8 mouse cellular contexts compared by ENCODE assay signal in the genomic region with DNA sequence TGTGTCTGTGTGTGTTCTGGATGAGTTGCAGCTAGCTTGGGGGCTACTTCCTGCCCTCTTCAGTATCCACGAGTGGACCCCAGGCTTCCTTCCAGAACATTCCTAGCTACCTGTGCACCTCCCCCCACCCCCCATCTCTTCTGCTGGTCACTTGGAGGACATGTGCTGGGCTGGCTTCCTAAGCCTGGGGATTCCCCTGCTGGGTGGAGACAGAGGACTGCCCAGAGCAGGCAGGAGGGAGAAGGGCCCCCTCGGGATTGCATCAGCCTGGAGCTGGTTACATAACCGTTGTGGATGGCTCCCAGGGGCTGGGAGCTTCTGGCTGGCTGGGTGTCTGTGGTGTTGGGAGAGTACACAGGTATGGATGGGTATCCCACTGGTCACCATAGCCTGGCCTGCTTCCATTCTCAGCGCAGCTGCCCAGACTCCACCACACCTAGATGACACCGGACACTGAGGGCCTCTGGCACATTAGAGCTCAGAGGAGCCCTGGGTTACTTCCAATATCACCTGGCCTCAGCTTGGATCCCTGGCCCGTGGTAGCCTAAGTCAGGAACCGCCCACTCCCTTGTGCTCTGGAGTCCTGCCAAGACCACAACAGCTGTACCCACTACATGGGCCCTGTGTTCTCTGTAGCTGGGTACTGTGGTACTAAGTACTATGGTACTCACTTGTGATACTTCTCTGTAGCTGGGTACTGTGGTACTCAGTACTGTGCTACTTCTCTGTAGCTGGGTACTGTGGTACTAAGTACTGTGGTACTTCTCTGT. TPM values are rescaled to one million over a fixed set of nuclear protein-coding genes. Genes with fewer than 3 reads are reported as not detected.
DNase-seq lines count a peak whose midpoint lies in the region; TF ChIP-seq lines count a peak whose summit lies in the region.

No protein-coding gene starts in this region.

- H3K27me3 ChIP-seq in testis, adult 2 months (ENCODE audit: control insufficient read depth, insufficient read depth, low read length) = no peaks in the 10 kb centered on the region

- DNase-seq in cerebellum, adult 18-20 months = peak; percentile 20 to 21
- DNase-seq in cerebellum, postnatal 4 days (ENCODE audit: low spot score in 2 of 2) = no peak
- no peak for DNase-seq in testis, postnatal 10 days (ENCODE audit: low spot score)
- DNase-seq in liver = peak; percentile 63
- DNase-seq in ovary, adult 18-20 months (ENCODE audit: low spot score) = peak; percentile 16
- DNase-seq in embryo, embryonic 10 days (ENCODE audit: low spot score) = no peak
- DNase-seq in frontal cortex, postnatal 10 days (ENCODE audit: low spot score in 2 of 2) = no peak

- no peak for TF ChIP-seq POLR2A in testis, adult 2 months (IDR thresholded peaks at IDR 0.05; ENCODE audit: control insufficient read depth, low read depth, low read length)

- H3K4me3 ChIP-seq in testis, adult 2 months (ENCODE audit: control insufficient read depth, low read depth, low read length) = peak overlapping the region; percentile 3

- TF ChIP-seq CTCF in testis, adult 2 months (IDR thresholded peaks at IDR 0.05; ENCODE audit: control insufficient read depth, insufficient read depth, insufficient replicate concordance, low read depth, low read length) = no peak

- H3K27ac ChIP-seq in testis, adult 2 months (ENCODE audit: control insufficient read depth, insufficient read depth, low read depth, low read length) = no peak overlapping the region

- H3K4me1 ChIP-seq in testis, adult 2 months (ENCODE audit: control insufficient read depth, insufficient read depth, low read length) = peaks cover 19% of the 10 kb centered on the region

- no peaks in the 10 kb centered on the region for H3K36me3 ChIP-seq in testis, adult 2 months (ENCODE audit: control insufficient read depth, insufficient read depth, low read length)

RNA-seq across cellular contexts. Expression of gene Chd5, which starts 6.9 kb away (rescaled TPM):
- polyA plus RNA-seq in testis, adult 2 months (2012; rRNA removed) = 87.3 and 88.7 TPM in 2 replicates

RNA-seq across cellular contexts. Expression of gene Rpl22, which starts 19.8 kb away (rescaled TPM):
- polyA plus RNA-seq in testis, adult 2 months (2012; rRNA removed) = 47.5 and 49.7 TPM in 2 replicates

RNA-seq across cellular contexts. Expression of gene Rnf207, which starts 26.5 kb away (rescaled TPM):
- polyA plus RNA-seq in testis, adult 2 months (2012; rRNA removed) = 0.22 and 0.43 TPM in 2 replicates

RNA-seq across cellular contexts. Expression of gene Icmt, which starts 48.3 kb away (rescaled TPM):
- polyA plus RNA-seq in testis, adult 2 months (2012; rRNA removed) = 50.9 and 51.6 TPM in 2 replicates

RNA-seq across cellular contexts. Expression of gene Hes3, which starts 53.8 kb away (rescaled TPM):
- 1.5 and 1.6 TPM in 2 replicates for polyA plus RNA-seq in testis, adult 2 months (2012; rRNA removed)

Comparison
In these comparisons a context has a peak if more than half of its experiments do, and no peak if none do; other contexts are left out.
1. DNase-seq: peak in cerebellum, adult 18-20 months (2 of 2), liver (single experiment) and ovary, adult 18-20 months (single experiment); none in cerebellum, postnatal 4 days (0 of 2), testis, postnatal 10 days (single experiment), embryo, embryonic 10 days (single experiment) and frontal cortex, postnatal 10 days (0 of 2).